Mouse (Mus musculus): ENCODE results near the gene Gfpt2. TPM values are rescaled to one million over a fixed set of nuclear protein-coding genes. Genes with fewer than 3 reads are reported as not detected.

The Gfpt2 gene
- polyA plus RNA-seq, 1 experiment from 2014 or later: 13.9 TPM

- H3K27ac ChIP-seq (ENCODE audit: low read depth, low read length): no peak overlapping the region
- no peak for ATAC-seq (replicated peaks; ENCODE audit: insufficient number of reproducible peaks, low FRiP score, low TSS enrichment)
- H3K4me1 ChIP-seq (ENCODE audit: control insufficient read depth, insufficient read depth, low read length): no peaks in the 10 kb centered on the region; the same call in 1 of the 2 replicates
- H3K27me3 ChIP-seq (ENCODE audit: control insufficient read depth, insufficient read depth, low read length): no peaks in the 10 kb centered on the region
- no peaks in the 10 kb centered on the region for H3K9me3 ChIP-seq (replicated peaks; ENCODE audit: control insufficient read depth, low read length)
- no peak overlapping the region for H3K4me3 ChIP-seq (ENCODE audit: low read depth, low read length)
- peaks cover 14% of the 10 kb centered on the region for H3K36me3 ChIP-seq (ENCODE audit: control insufficient read depth, insufficient read depth, low read length)
- 50% methylated on average over 13 of the region's 13 CpGs for WGBS (ENCODE audit: insufficient replicate concordance)
- no peak overlapping the region for H3K9ac ChIP-seq (ENCODE audit: low read depth, low read length)
- H3K4me2 ChIP-seq: no peak overlapping the region
Observed at GRCm38 (mm10) chr11:49837717-49838407, 43.9 kb downstream of the Gfpt2 start.

- no peak overlapping the region for H3K27ac ChIP-seq (ENCODE audit: low read depth, low read length)
- WGBS (ENCODE audit: insufficient replicate concordance): 88% methylated on average over 1 of the region's 1 CpGs
- H3K9ac ChIP-seq (ENCODE audit: low read depth, low read length): no peak overlapping the region
- H3K4me2 ChIP-seq: no peak overlapping the region
- no peak for ATAC-seq (replicated peaks; ENCODE audit: insufficient number of reproducible peaks, low FRiP score, low TSS enrichment)
- H3K27me3 ChIP-seq (ENCODE audit: control insufficient read depth, insufficient read depth, low read length): no peaks in the 10 kb centered on the region
- H3K36me3 ChIP-seq (ENCODE audit: control insufficient read depth, insufficient read depth, low read length): no peaks in the 10 kb centered on the region
- H3K4me1 ChIP-seq (ENCODE audit: control insufficient read depth, insufficient read depth, low read length): peaks cover 2% of the 10 kb centered on the region; the same call in 1 of the 2 replicates
- H3K4me3 ChIP-seq (ENCODE audit: low read depth, low read length): no peak overlapping the region
- no peaks in the 10 kb centered on the region for H3K9me3 ChIP-seq (replicated peaks; ENCODE audit: control insufficient read depth, low read length)
Observed at GRCm38 (mm10) chr11:49840666-49841065, 46.7 kb downstream of the Gfpt2 start.

- H3K4me2 ChIP-seq: no peak overlapping the region
- no peaks in the 10 kb centered on the region for H3K36me3 ChIP-seq (ENCODE audit: control insufficient read depth, insufficient read depth, low read length)
- peaks cover 3% of the 10 kb centered on the region; the same call in 1 of the 2 replicates for H3K4me1 ChIP-seq (ENCODE audit: control insufficient read depth, insufficient read depth, low read length)
- no peak overlapping the region for H3K4me3 ChIP-seq (ENCODE audit: low read depth, low read length)
- H3K9me3 ChIP-seq (replicated peaks; ENCODE audit: control insufficient read depth, low read length): no peaks in the 10 kb centered on the region
- no peak for ATAC-seq (replicated peaks; ENCODE audit: insufficient number of reproducible peaks, low FRiP score, low TSS enrichment)
- no peak overlapping the region for H3K27ac ChIP-seq (ENCODE audit: low read depth, low read length)
- no peaks in the 10 kb centered on the region for H3K27me3 ChIP-seq (ENCODE audit: control insufficient read depth, insufficient read depth, low read length)
- 83% methylated on average over 1 of the region's 1 CpGs for WGBS (ENCODE audit: insufficient replicate concordance)
- no peak overlapping the region for H3K9ac ChIP-seq (ENCODE audit: low read depth, low read length)
Observed at GRCm38 (mm10) chr11:49841886-49842285, 47.9 kb downstream of the Gfpt2 start.

- Histone ChIP-seq H3K4me3 (ENCODE audit: low read depth, low read length) (no peak overlapping the region), H3K4me2 (no peak overlapping the region), H3K9ac (ENCODE audit: low read depth, low read length) (no peak overlapping the region), H3K27me3 (ENCODE audit: control insufficient read depth, insufficient read depth, low read length) (no peaks in the 10 kb centered on the region), H3K9me3 (replicated peaks; ENCODE audit: control insufficient read depth, low read length) (no peaks in the 10 kb centered on the region), H3K4me1 (ENCODE audit: control insufficient read depth, insufficient read depth, low read length) (peaks cover 7% of the 10 kb centered on the region; the same call in 1 of the 2 replicates), H3K36me3 (ENCODE audit: control insufficient read depth, insufficient read depth, low read length) (no peaks in the 10 kb centered on the region), H3K27ac (ENCODE audit: low read depth, low read length) (no peak overlapping the region)
- ATAC-seq (replicated peaks; ENCODE audit: insufficient number of reproducible peaks, low FRiP score, low TSS enrichment): no peak
- WGBS (ENCODE audit: insufficient replicate concordance): 44% methylated on average over 3 of the region's 3 CpGs
Observed at GRCm38 (mm10) chr11:49842718-49843117, 48.7 kb downstream of the Gfpt2 start.

- ATAC-seq (replicated peaks; ENCODE audit: insufficient number of reproducible peaks, low FRiP score, low TSS enrichment): no peak
- 87% methylated on average over 10 of the region's 10 CpGs for WGBS (ENCODE audit: insufficient replicate concordance)
Observed at GRCm38 (mm10) chr11:49844311-49844710, 50.3 kb downstream of the Gfpt2 start.

GRCm38 (mm10) chr11:49844969-49845368, 51.0 kb downstream of the Gfpt2 start:
- Histone ChIP-seq H3K27ac (ENCODE audit: low read depth, low read length) (no peak overlapping the region), H3K27me3 (ENCODE audit: control insufficient read depth, insufficient read depth, low read length) (no peaks in the 10 kb centered on the region), H3K4me3 (ENCODE audit: low read depth, low read length) (no peak overlapping the region), H3K4me1 (ENCODE audit: control insufficient read depth, insufficient read depth, low read length) (peaks cover 17% of the 10 kb centered on the region), H3K4me2 (no peak overlapping the region), H3K9ac (ENCODE audit: low read depth, low read length) (no peak overlapping the region), H3K9me3 (replicated peaks; ENCODE audit: control insufficient read depth, low read length) (no peaks in the 10 kb centered on the region), H3K36me3 (ENCODE audit: control insufficient read depth, insufficient read depth, low read length) (no peaks in the 10 kb centered on the region)
- ATAC-seq (replicated peaks; ENCODE audit: insufficient number of reproducible peaks, low FRiP score, low TSS enrichment): no peak
- WGBS (ENCODE audit: insufficient replicate concordance): 48% methylated on average over 3 of the region's 3 CpGs

More at GRCm38 (mm10) chr11:49844311-49844710, 50.3 kb downstream of the Gfpt2 start:
- Histone ChIP-seq H3K27ac (ENCODE audit: low read depth, low read length) (no peak overlapping the region), H3K9ac (ENCODE audit: low read depth, low read length) (no peak overlapping the region), H3K4me1 (ENCODE audit: control insufficient read depth, insufficient read depth, low read length) (peaks cover 17% of the 10 kb centered on the region), H3K4me3 (ENCODE audit: low read depth, low read length) (no peak overlapping the region), H3K9me3 (replicated peaks; ENCODE audit: control insufficient read depth, low read length) (no peaks in the 10 kb centered on the region), H3K36me3 (ENCODE audit: control insufficient read depth, insufficient read depth, low read length) (no peaks in the 10 kb centered on the region), H3K27me3 (ENCODE audit: control insufficient read depth, insufficient read depth, low read length) (no peaks in the 10 kb centered on the region), H3K4me2 (no peak overlapping the region)

GRCm38 (mm10) chr11:49845958-49846357, 52.0 kb downstream of the Gfpt2 start:
- Histone ChIP-seq H3K4me2 (peak overlapping the region; percentile 77), H3K4me3 (ENCODE audit: low read depth, low read length) (peak overlapping the region; percentile 71), H3K9ac (ENCODE audit: low read depth, low read length) (peak overlapping the region; percentile 82), H3K36me3 (ENCODE audit: control insufficient read depth, insufficient read depth, low read length) (0 out of 2 replicates have a peak, but pooled peaks cover 2% of the 10 kb centered on the region), H3K27ac (ENCODE audit: low read depth, low read length) (peak overlapping the region; percentile 81), H3K27me3 (ENCODE audit: control insufficient read depth, insufficient read depth, low read length) (no peaks in the 10 kb centered on the region), H3K4me1 (ENCODE audit: control insufficient read depth, insufficient read depth, low read length) (peaks cover 17% of the 10 kb centered on the region), H3K9me3 (replicated peaks; ENCODE audit: control insufficient read depth, low read length) (no peaks in the 10 kb centered on the region)
- WGBS (ENCODE audit: insufficient replicate concordance): 25% methylated on average over 11 of the region's 11 CpGs
- ATAC-seq (replicated peaks; ENCODE audit: insufficient number of reproducible peaks, low FRiP score, low TSS enrichment): no peak

- peaks cover 17% of the 10 kb centered on the region for H3K4me1 ChIP-seq (ENCODE audit: control insufficient read depth, insufficient read depth, low read length)
- ATAC-seq (replicated peaks; ENCODE audit: insufficient number of reproducible peaks, low FRiP score, low TSS enrichment): peak; percentile 98
- peak within 1 kb of the TSS; percentile 82 for H3K9ac ChIP-seq (ENCODE audit: low read depth, low read length)
- under 1% methylated on average over 59 of the region's 68 CpGs for WGBS (ENCODE audit: insufficient replicate concordance)
- peak within 1 kb of the TSS; percentile 71 for H3K4me3 ChIP-seq (ENCODE audit: low read depth, low read length)
- peak within 1 kb of the TSS; percentile 81 for H3K27ac ChIP-seq (ENCODE audit: low read depth, low read length)
- no peaks in the 10 kb centered on the region for H3K27me3 ChIP-seq (ENCODE audit: control insufficient read depth, insufficient read depth, low read length)
- H3K9me3 ChIP-seq (replicated peaks; ENCODE audit: control insufficient read depth, low read length): no peaks in the 10 kb centered on the region
- 0 out of 2 replicates have a peak, but pooled peaks cover 2% of the 10 kb centered on the region for H3K36me3 ChIP-seq (ENCODE audit: control insufficient read depth, insufficient read depth, low read length)
- H3K4me2 ChIP-seq: peak within 1 kb of the TSS; percentile 77
Observed at GRCm38 (mm10) chr11:49846401-49847070, 52.6 kb downstream of the Gfpt2 start, which contains the start of gene Mapk9. Gene Mapk9 (plus strand): TSS chr11:49846751.

All from heart, embryonic 11.5 days (tissue).